Mouse (Mus musculus) liver, adult 2 months (tissue): Measurements from ENCODE around the gene Bmp7.

Experiments
- CTCF ChIP-seq: fragments of 200-500 bp; IDR thresholded peaks from 2 replicates; pipeline ENCODE4 v1.5.1; 2011; ENCODE audit warnings: low read depth, low read length, control low read depth
- POLR2A ChIP-seq: fragments of 200-500 bp; IDR thresholded peaks from 2 replicates; pipeline ENCODE4 v1.6.1; 2011; ENCODE audit warnings: low read length, control low read depth; ENCODE audit not compliant: insufficient read depth; ENCODE audit errors: extremely low read depth

DNA sequence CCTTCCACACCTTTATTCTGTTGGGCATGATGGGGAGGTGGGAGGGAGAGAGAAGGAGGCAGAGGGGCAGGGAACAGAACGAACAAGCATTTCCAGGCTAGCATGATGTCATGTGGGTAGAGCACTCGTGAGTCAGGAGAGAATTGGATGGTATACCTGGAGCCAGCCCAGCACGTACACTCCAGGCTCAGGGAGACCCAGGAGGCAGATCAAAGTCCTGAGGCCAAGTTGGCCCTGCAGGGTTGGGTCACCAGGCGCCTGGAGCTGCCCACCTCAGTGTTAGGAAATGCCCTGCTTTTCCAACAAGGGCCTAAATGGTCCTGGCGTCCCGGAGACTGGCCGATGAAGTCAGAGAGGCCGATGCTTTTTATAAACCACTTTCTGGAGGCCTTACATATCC, 36.6 kb downstream of the Bmp7 start:
- TF ChIP-seq CTCF (no peak), POLR2A (no peak)
